Mouse (Mus musculus): ENCODE measurements around the gene Cldn34c1. TPM values are rescaled to one million over a fixed set of nuclear protein-coding genes. Genes with fewer than 3 reads are reported as not detected.

The Cldn34c1 gene
- polyA plus RNA-seq (2014; fragmentation: Illumina TruSeq; extraction: RNeasy Lipid Tissue Mini Kit (QIAGEN cat#74804); ENCODE audit: low replicate concordance): 2.3 TPM

GRCm38 (mm10) chrX:123103291-123104260 is at the start of gene Cldn34c1:
Gene Cldn34c1, plus strand, starts transcription at chrX:123103495.

GRCm38 (mm10) chrX:123222381-123222780 is 119.1 kb downstream of the Cldn34c1 start, which contains the start of gene Srsx:
Gene Srsx, minus strand, starts transcription at chrX:123222481.

Other genes with a start within 250 kb of the Cldn34c1 start
- not detected for gene Gm17521, start 73.8 kb upstream of the Cldn34c1 start, polyA plus RNA-seq (2014; fragmentation: Illumina TruSeq; extraction: RNeasy Lipid Tissue Mini Kit (QIAGEN cat#74804); ENCODE audit: low replicate concordance)
- not detected for gene Srsx, start 119.0 kb downstream of the Cldn34c1 start, polyA plus RNA-seq (2014; fragmentation: Illumina TruSeq; extraction: RNeasy Lipid Tissue Mini Kit (QIAGEN cat#74804); ENCODE audit: low replicate concordance)
- gene Gm17577, start 143.4 kb downstream of the Cldn34c1 start, polyA plus RNA-seq (2014; fragmentation: Illumina TruSeq; extraction: RNeasy Lipid Tissue Mini Kit (QIAGEN cat#74804); ENCODE audit: low replicate concordance): not detected

Data from small intestine, adult 10 weeks (tissue).